Mouse (Mus musculus): ENCODE data around the gene Nrcam. TPM values are rescaled to one million over a fixed set of nuclear protein-coding genes. Genes with fewer than 3 reads are reported as not detected.

The Nrcam gene
- polyA plus RNA-seq, 1 experiment from 2014 or later, result 22.0 TPM

DNA sequence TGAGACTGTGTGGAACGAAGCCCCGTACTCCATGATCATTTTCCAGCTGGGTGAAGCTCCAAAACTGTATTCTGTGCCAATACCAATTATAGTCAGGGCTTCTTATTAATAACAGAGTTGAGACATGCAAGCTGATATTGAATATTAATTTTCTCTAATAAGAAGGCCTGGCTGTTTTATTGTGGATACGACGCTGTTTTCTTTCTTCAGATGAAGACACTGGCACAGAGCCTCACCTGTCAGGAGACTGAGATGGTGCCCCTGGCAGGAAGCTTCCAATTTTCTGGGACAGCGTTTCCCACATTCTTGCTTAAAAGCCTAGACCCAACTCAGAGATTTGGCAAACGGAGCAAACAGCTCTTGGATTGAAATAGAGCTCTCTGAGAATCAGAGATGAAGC, 47.3 kb downstream of the Nrcam start:
- Histone ChIP-seq H3K27ac (no peak overlapping the region), H3K9ac (no peak overlapping the region), H3K27me3 (no peaks in the 10 kb centered on the region), H3K4me2 (no peak overlapping the region), H3K9me3 (no peaks in the 10 kb centered on the region), H3K4me3 (no peak overlapping the region), H3K36me3 (no peaks in the 10 kb centered on the region), H3K4me1 (no peaks in the 10 kb centered on the region)
- 79% methylated on average over 6 of the region's 6 CpGs for WGBS
- no peak for ATAC-seq (ENCODE audit: borderline replicate concordance, extremely low read depth, low FRiP score, low TSS enrichment)

DNA sequence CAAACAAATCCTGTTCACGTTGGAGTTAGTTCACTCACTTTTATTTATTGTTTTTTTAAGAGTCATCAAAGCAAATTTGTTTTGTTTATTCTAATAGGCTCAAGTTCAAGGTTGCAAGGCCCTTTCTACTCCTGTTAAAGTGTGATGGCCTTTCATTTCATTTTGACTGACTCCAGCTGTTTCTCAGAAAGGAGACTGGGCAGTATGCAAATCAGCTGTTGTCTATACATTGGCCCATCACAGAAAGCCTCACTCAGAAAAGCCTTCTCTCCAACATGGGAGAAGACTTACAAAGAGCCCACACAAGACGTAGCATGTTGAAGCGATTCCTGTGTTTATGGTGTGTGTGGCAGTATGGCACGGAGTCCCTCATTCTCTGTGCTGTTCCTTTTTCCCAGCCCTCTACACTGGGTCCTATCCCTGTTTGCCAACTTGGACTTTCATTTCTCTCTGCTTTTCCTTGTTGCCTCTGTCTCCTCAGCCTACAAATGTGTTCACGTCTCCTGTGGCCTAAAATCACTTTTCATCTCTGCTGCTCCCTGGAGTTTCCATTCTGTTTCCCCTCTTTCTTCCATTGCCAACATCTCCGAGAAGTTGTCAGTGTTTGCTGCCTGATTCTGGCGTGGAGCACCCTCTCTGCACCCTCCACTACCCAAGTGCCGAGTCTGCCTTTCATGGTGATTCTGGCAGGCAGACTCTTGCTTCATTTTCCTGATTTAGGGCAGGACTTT, 49.9 kb downstream of the Nrcam start:
- WGBS, result 59% methylated on average over 8 of the region's 8 CpGs
- H3K27ac ChIP-seq, result peak overlapping the region; percentile 2; the same call in 1 of the 2 replicates

GRCm38 (mm10) chr12:44380805-44381204, 52.1 kb downstream of the Nrcam start:
- Histone ChIP-seq H3K27me3 (no peaks in the 10 kb centered on the region), H3K36me3 (no peaks in the 10 kb centered on the region), H3K9ac (no peak overlapping the region), H3K4me2 (no peak overlapping the region), H3K9me3 (no peaks in the 10 kb centered on the region), H3K27ac (no peak overlapping the region), H3K4me3 (no peak overlapping the region), H3K4me1 (no peaks in the 10 kb centered on the region)
- no peak for ATAC-seq (ENCODE audit: borderline replicate concordance, extremely low read depth, low FRiP score, low TSS enrichment)
- 68% methylated on average over 4 of the region's 4 CpGs for whole genome bisulfite sequencing

More for the DNA sequence above, 49.9 kb downstream of the Nrcam start:
- Histone ChIP-seq H3K27me3 (no peaks in the 10 kb centered on the region), H3K4me2 (no peak overlapping the region), H3K4me3 (no peak overlapping the region), H3K9me3 (no peaks in the 10 kb centered on the region), H3K36me3 (no peaks in the 10 kb centered on the region), H3K9ac (no peak overlapping the region), H3K4me1 (no peaks in the 10 kb centered on the region)
- peak; percentile 65; the same call in 1 of the 2 replicates for ATAC-seq (ENCODE audit: borderline replicate concordance, extremely low read depth, low FRiP score, low TSS enrichment)

DNA sequence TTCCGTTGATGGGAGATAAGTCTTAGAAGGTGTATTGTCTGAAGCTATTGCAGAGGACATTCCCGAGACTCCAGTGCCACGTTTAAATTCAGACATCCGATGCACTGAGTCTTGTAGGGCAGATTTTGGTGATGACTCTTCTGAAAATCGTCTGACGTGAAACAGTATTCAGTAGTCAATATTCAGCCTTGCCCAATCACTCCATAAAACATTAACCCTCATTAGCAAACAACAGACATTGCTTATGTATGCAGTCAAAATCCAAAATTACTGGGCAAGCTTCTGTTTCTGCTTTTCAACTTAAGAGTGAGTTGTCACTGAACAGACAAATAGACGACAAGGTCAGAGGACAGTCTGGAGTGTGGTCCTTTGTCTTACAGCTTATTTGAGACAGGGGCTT, 57.7 kb downstream of the Nrcam start:
- H3K9ac ChIP-seq, result no peak overlapping the region
- H3K36me3 ChIP-seq, result no peaks in the 10 kb centered on the region
- no peak overlapping the region for H3K4me3 ChIP-seq
- H3K27me3 ChIP-seq, result no peaks in the 10 kb centered on the region
- H3K4me2 ChIP-seq, result no peak overlapping the region
- peaks cover 14% of the 10 kb centered on the region; the same call in 1 of the 2 replicates for H3K4me1 ChIP-seq
- H3K27ac ChIP-seq, result no peak overlapping the region
- no peak for ATAC-seq (ENCODE audit: borderline replicate concordance, extremely low read depth, low FRiP score, low TSS enrichment)
- H3K9me3 ChIP-seq, result no peaks in the 10 kb centered on the region
- WGBS, result 25% methylated on average over 7 of the region's 7 CpGs

- WGBS, result 17% methylated on average over 1 of the region's 1 CpGs
- no peaks in the 10 kb centered on the region for H3K36me3 ChIP-seq
- peak; percentile 55; the same call in 1 of the 2 replicates for ATAC-seq (ENCODE audit: borderline replicate concordance, extremely low read depth, low FRiP score, low TSS enrichment)
These were observed 59.5 kb downstream of the Nrcam start for GRCm38 (mm10) chr12:44388220-44388619.

GRCm38 (mm10) chr12:44390391-44391137, 61.9 kb downstream of the Nrcam start:
- Histone ChIP-seq H3K27ac (no peak overlapping the region), H3K4me1 (peaks cover 14% of the 10 kb centered on the region; the same call in 1 of the 2 replicates), H3K27me3 (no peaks in the 10 kb centered on the region), H3K4me2 (no peak overlapping the region), H3K9ac (no peak overlapping the region), H3K9me3 (no peaks in the 10 kb centered on the region), H3K36me3 (no peaks in the 10 kb centered on the region), H3K4me3 (no peak overlapping the region)
- WGBS, result 60% methylated on average over 5 of the region's 5 CpGs
- ATAC-seq (ENCODE audit: borderline replicate concordance, extremely low read depth, low FRiP score, low TSS enrichment), result no peak

More at GRCm38 (mm10) chr12:44388220-44388619, 59.5 kb downstream of the Nrcam start:
- Histone ChIP-seq H3K4me1 (peaks cover 14% of the 10 kb centered on the region; the same call in 1 of the 2 replicates), H3K4me2 (no peak overlapping the region), H3K4me3 (no peak overlapping the region), H3K9ac (no peak overlapping the region), H3K27ac (no peak overlapping the region), H3K9me3 (no peaks in the 10 kb centered on the region), H3K27me3 (no peaks in the 10 kb centered on the region)

DNA sequence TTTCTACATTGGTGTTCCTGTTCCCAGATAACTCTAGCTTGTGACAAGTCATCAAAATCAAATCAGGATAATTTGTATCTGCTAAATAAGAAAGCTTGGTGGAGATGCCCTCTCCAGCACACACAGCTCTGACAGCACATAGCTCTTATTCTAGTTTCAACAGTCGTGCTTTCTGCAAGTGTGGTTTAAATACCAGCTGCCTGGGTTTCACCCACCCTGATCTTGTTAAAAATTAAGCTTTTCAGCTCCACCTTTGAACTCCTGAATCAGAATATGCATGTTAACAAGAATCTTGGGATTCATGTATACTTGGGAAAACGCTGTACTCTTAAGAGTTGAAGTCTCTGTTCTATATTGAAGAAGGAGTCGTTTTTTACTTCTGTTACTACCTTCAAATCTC, 66.2 kb downstream of the Nrcam start:
- no peaks in the 10 kb centered on the region for H3K4me1 ChIP-seq
- H3K4me3 ChIP-seq, result no peak overlapping the region
- ATAC-seq (ENCODE audit: borderline replicate concordance, extremely low read depth, low FRiP score, low TSS enrichment), result no peak
- no peaks in the 10 kb centered on the region for H3K9me3 ChIP-seq
- H3K4me2 ChIP-seq, result no peak overlapping the region
- WGBS, result 55% methylated on average over 3 of the region's 3 CpGs
- H3K27me3 ChIP-seq, result no peaks in the 10 kb centered on the region
- H3K9ac ChIP-seq, result no peak overlapping the region
- H3K36me3 ChIP-seq, result no peaks in the 10 kb centered on the region
- no peak overlapping the region for H3K27ac ChIP-seq

DNA sequence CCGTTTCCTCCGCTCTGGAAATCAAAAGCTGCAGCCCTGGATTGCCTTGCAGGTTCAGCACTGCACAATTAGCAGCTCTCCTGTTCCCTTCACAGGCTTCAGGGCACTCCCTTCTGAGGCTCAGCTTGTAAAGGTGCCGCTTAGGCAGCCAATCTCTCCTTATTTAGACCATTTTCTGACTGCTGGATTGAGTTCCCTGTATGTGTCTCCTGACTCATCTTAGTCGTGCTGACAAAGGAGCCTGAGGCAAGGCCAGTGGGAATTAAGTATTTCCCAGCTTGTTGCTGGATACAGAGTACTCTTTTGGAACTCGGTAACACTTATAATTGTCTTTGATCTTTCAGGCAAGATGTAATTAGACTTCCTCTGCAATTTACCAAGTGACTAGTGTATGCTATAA, 69.1 kb downstream of the Nrcam start:
- 55% methylated on average over 5 of the region's 5 CpGs for WGBS
- H3K9me3 ChIP-seq, result no peaks in the 10 kb centered on the region
- no peaks in the 10 kb centered on the region for H3K27me3 ChIP-seq
- H3K4me1 ChIP-seq, result no peaks in the 10 kb centered on the region
- no peak overlapping the region for H3K9ac ChIP-seq
- no peak overlapping the region for H3K4me2 ChIP-seq
- no peak overlapping the region for H3K4me3 ChIP-seq
- H3K36me3 ChIP-seq, result no peaks in the 10 kb centered on the region
- no peak for ATAC-seq (ENCODE audit: borderline replicate concordance, extremely low read depth, low FRiP score, low TSS enrichment)
- H3K27ac ChIP-seq, result no peak overlapping the region

DNA sequence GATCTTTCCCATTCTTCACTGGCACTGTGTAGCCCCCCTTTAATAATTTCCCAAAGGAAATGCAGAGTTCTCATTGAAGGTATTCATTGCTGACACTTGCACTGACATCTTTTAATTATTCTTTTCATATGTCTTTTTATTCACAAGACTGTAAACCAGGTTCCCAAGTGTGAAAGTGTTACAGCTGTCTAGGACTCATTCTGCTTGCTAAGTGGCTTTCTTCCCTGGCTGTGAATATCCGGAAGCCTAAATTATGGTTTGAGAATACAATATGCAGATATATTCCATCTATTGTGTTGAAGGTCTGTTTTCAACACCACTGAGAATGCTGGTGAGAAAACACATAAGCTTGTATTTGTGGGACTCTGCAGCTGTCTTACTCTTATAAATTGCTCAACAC, 73.4 kb downstream of the Nrcam start:
- Histone ChIP-seq H3K4me3 (no peak overlapping the region), H3K27me3 (no peaks in the 10 kb centered on the region), H3K4me2 (no peak overlapping the region), H3K27ac (no peak overlapping the region), H3K9ac (no peak overlapping the region), H3K4me1 (no peaks in the 10 kb centered on the region), H3K9me3 (no peaks in the 10 kb centered on the region), H3K36me3 (no peaks in the 10 kb centered on the region)
- ATAC-seq (ENCODE audit: borderline replicate concordance, extremely low read depth, low FRiP score, low TSS enrichment), result no peak
- 94% methylated on average over 1 of the region's 1 CpGs for WGBS

- WGBS, result 81% methylated on average over 1 of the region's 1 CpGs
- Histone ChIP-seq H3K4me1 (no peaks in the 10 kb centered on the region), H3K27ac (no peak overlapping the region), H3K9me3 (no peaks in the 10 kb centered on the region), H3K4me3 (no peak overlapping the region), H3K36me3 (no peaks in the 10 kb centered on the region), H3K4me2 (no peak overlapping the region), H3K9ac (no peak overlapping the region), H3K27me3 (no peaks in the 10 kb centered on the region)
- no peak for ATAC-seq (ENCODE audit: borderline replicate concordance, extremely low read depth, low FRiP score, low TSS enrichment)
These were observed 74.6 kb downstream of the Nrcam start for GRCm38 (mm10) chr12:44403270-44403669.

DNA sequence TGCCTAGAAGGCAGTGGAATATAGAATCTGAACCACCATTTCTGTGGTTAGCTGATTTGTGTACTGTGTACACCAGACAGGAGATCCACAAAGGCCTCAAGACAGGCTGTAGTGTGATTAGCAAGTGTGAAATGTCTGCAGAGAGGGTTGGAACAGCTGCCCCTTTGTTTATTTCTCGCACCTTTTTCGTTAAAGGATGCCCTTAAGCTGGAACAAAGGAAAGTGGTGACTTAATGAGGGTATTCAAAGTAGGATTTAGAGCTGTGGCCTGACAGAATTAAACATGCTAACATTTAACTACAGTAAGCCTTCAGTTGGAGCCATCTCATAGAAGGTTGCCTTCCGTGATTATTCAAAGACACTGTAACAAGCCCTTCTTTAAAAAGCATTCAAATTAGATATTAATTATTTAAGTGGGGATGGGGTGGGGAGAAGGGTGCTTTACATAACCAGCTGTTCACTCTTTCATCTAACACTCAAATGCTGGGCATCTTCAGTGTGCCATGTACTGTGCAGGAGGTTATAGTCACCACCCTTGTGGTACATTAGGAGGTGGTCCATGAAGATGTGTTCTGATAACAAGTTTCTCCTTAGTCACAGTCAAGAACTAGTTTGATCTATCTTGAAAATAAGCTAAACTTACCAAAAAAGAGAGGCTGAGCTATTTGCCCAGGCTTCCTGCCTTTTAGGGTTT, 75.2 kb downstream of the Nrcam start:
- no peaks in the 10 kb centered on the region for H3K4me1 ChIP-seq
- H3K4me2 ChIP-seq, result no peak overlapping the region
- no peaks in the 10 kb centered on the region for H3K27me3 ChIP-seq
- no peak for ATAC-seq (ENCODE audit: borderline replicate concordance, extremely low read depth, low FRiP score, low TSS enrichment)
- H3K36me3 ChIP-seq, result no peaks in the 10 kb centered on the region
- WGBS, result 42% methylated on average over 3 of the region's 3 CpGs
- no peak overlapping the region for H3K27ac ChIP-seq
- no peaks in the 10 kb centered on the region for H3K9me3 ChIP-seq
- H3K9ac ChIP-seq, result no peak overlapping the region
- H3K4me3 ChIP-seq, result no peak overlapping the region

- Histone ChIP-seq H3K36me3 (no peaks in the 10 kb centered on the region), H3K9ac (no peak overlapping the region), H3K9me3 (no peaks in the 10 kb centered on the region), H3K27ac (no peak overlapping the region), H3K4me3 (no peak overlapping the region), H3K4me2 (no peak overlapping the region), H3K27me3 (no peaks in the 10 kb centered on the region), H3K4me1 (no peaks in the 10 kb centered on the region)
- WGBS, result 81% methylated on average over 4 of the region's 4 CpGs
- ATAC-seq (ENCODE audit: borderline replicate concordance, extremely low read depth, low FRiP score, low TSS enrichment), result no peak
These were observed 81.1 kb downstream of the Nrcam start for GRCm38 (mm10) chr12:44409786-44410185.

All from lung, embryonic 15.5 days (tissue).